Mouse (Mus musculus) CD4-positive helper T cell, adult 2 months (primary cell): ENCODE data around the gene Raph1.

Experiments
- DNase-seq: peaks from one replicate; pipeline ENCODE4 v3.0.0-alpha.2; 2012; ENCODE audit warnings: low read depth, missing footprints, low spot score

Raph1 gene

DNA sequence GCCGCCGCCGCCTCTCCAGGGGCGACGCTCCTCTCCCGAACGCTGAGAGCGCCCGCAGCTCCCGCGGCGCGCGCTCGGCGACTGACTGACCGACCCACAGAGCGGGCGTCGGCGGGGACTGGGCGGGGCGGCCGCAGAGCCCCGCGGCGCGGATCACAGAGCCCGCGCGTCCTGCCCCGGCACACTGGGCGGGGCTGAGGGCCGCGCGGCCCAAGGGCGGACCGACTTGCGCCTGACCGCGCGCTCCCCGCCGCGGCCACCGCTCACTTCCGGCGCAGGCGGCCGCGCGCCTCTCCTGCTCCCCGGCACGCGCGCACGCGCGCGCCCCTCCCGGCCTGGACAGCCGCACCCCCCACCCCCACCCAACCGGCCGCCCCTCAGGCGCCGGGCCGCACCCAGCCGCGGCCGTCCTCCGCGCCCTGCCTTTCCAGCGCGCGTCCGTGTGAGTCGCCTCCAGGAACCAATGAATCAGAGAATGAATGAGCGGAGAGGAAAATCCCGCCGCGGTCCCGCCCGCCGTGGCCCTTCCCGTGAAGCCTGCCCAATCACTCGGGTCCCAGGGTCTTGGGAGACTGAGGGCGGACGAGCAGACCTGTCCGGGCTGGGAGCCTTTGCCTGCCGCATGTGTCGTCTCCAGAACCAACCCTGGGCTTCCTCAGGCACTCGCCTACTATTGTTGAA lies at the start of gene Raph1:
Gene Raph1 (minus strand): TSS at position 474 of the 681 bp plus-strand sequence.
- peak; percentile 79 for DNase-seq

GRCm38 (mm10) chr1:60615703-60616102 lies 48.8 kb upstream of the Raph1 start:
- DNase-seq, result no peak

- no peak for DNase-seq
These were observed 48.0 kb upstream of the Raph1 start for GRCm38 (mm10) chr1:60614902-60615301.

- no peak for DNase-seq
These were observed 45.1 kb upstream of the Raph1 start for GRCm38 (mm10) chr1:60611968-60612367.

GRCm38 (mm10) chr1:60610631-60611030 lies 43.7 kb upstream of the Raph1 start:
- no peak for DNase-seq

DNA sequence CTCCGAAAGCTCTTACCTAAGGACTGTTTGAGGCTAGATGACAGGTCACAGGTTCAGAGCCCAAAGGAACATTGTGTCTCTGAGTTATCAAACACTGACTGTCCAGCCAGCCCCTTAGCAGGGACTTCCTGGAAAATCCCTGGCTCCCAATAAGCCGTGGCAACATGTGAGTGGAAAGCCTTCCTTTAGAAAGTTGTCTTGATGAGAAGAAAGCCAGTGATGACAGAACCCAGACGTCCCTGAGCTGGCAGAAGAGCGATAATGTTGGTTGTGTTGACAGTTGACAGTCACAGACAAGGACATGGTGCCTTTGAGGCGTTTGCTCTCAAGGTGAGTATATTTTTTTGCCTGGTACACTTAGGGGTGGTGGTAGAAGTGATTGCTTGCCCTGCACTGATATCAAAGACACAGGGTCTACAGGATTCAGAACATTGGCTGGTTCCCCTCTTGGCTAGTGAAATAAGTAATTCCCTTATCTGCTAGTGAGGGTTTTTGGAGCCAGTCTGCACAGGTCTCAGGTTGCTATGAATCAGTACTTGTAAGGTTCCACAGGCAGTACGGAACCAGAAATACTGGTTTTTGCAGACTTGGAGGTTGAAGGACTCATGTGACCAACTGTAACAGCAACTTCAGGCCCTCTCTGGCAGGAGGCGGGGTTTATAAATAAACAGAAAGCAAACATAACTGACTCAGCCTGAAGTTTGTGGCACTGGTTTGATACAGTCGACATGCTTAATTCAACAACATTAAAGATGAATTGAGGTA lies 42.3 kb upstream of the Raph1 start:
- no peak for DNase-seq

DNA sequence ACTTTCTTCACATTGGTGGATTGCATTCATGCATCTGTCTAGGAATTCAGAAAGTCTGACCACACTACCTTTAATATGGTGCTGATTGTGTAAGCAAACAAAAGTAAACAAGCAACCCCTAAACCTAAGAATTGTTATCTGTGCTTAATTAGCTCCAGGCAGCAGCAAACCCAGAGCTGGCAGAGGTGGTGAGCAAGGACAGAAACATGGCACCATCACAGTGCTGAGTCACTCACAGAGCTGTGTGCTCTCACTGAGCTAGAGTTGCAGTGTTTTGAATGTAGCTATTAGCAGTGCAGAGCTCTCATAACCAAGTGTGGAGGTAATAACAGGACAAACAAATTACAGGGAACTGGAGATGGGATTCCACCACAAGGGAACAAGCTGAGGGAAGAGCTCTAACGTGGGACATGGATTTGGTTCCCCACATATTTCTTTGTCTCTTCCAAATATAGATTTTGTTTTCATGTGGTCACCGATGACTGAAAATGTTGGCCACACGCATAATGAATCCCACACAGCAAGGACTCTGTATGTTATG lies 37.6 kb upstream of the Raph1 start:
- no peak for DNase-seq

- no peak for DNase-seq
These were observed 33.8 kb upstream of the Raph1 start for GRCm38 (mm10) chr1:60600682-60601081.

- DNase-seq, result no peak
These were observed 33.0 kb upstream of the Raph1 start for GRCm38 (mm10) chr1:60599926-60600325.

DNA sequence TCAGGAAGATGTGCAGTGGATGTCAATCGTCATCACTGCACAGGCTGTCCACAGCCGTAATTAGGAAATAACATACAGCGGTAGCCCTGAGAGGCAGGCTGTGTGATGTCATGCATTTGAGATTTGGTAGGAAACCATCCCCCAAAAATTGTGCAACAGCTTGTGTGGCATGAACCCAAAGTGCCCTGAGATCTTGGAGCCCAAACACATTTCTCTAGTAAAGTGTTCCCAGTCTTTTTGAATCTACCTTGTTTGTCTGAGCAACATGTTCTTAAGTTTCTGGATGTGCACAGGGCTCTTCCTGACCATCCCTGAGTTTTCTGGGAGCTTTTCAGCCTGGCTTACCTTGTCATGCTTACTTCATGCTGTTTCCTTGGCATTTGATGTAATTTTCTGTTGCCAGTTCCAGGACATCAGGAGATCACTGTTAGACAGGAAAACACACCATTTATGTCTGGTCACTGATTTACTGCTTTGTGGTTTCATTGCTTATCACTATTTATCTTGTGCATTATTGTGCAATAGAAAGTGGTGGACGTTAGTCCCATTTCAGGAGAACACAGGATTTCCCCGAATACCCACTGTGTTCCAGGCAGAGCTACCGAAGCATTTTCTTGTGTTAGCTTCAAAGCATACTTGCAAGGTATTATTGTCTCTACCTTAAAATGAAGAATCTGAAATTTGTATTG lies 32.3 kb upstream of the Raph1 start:
- no peak for DNase-seq

DNA sequence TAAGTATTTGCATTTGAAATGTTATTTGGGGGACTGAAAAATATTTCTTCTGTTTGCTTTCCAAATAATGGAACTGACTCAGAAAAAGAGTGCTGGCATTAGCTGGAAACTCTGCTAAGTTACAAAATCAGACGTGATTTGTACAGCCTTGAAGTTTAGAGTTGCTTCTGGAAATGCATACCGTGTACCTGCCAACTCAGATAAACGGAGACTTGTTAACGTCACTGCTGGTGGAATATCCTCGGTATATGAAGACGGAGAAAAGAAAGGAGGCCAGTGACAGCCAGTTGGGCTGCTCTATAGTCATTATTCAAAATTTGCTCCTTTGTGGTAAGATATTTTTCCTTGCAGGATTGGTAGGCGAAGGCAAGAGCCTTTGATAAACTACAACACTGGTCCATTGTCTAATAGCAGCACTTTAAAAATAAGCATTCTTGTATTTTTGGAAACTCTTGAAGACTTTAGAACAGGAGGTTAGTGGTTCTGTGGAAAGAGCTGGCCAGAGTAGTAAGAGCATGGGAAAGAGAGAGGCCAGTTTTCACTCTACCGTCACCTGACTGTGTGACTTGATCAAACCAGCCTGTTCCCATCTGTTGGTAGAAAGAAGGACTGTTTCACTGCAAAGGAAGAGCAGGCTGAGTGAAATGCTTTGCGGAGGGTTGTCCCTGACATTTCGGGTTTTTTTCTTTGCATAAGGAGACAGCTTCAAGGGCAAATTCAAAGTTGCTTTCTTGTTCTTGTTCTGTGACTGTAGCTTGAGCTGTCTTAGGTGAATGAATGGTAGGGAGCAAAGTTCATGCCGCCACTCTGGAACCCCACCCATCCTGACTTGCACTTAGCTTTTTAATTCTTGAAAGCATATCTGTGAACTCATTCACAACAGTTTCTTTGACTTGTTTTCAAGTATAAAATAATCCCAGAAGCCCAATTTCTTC lies 29.7 kb upstream of the Raph1 start:
- no peak for DNase-seq

DNA sequence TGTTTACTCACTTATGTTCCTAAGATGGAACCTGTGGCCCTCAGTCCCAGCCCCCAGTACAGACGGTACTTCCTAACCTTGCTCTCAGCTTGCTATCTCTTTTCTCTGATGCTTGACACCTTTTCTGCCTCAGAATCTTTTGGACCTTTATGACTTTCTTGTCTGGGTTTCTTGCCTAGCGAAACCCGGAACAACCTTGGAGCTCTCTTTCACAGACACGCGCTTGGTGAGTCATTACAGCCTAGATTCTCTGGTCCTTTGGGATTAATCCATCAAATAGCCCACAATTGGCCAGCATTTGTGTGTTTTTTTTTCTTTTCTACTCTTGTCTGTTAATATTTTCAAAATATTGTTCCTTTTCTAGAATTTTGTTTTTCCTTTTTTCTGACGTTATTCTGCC lies 26.2 kb upstream of the Raph1 start:
- DNase-seq, result no peak

DNA sequence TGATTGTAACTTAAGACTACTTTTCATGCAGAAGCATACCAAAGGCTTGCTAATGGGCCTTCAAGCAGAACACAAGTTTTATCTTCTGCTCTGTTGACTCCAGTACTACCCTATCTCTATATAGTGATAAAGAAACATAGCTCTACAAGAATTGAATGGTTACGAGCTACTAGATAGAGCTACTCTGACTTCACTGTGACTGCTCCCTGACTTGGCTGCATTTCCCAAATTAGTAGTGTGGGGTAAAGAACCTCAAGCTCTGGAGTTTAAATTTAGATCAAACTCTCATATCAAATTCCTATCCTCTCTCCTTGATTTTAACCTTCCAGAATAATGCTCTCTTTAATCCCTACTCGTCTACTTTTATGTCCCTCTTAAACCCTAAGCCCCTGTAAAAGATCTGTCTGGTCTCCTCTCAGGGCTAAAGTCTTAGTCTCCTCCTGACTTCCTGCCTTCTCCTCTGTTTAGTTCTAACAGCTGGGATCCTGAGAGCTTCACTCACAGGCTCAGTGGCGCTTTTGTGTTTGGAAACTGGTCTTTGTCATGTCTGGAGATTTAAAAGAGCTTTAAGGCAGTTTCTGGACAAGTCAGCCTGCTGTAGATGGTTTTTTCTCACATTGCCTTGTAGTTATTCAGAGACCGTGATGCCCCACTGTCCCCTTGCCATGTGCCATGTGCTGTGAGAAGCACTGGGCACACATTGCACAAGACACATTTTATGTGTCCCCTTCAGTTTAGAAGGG lies 22.2 kb upstream of the Raph1 start:
- no peak for DNase-seq

DNA sequence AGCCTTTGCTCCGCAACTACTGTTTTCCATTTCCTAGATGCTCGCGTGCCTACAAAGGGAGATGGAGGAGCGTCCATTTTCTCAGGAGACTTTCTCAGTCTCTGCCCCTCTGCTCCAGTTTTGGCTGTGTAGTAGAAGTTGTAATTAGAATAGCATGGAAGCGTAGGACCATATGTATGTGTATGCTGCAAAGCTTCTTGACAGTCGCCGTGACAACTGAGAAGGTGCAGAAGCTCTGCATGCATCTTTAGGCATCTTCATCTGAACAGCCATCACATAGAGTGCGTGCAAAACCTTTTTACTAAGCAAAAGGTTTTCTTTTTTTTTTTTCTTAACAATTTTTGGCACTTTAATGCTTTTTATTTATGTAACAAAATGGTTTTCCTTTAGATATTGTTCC lies 14.1 kb upstream of the Raph1 start:
- no peak for DNase-seq

GRCm38 (mm10) chr1:60579886-60580285 lies 13.0 kb upstream of the Raph1 start:
- peak; percentile 8 for DNase-seq

GRCm38 (mm10) chr1:60572699-60573098 lies 5.8 kb upstream of the Raph1 start:
- no peak for DNase-seq

- DNase-seq, result peak; percentile 13
These were observed 2.8 kb upstream of the Raph1 start for GRCm38 (mm10) chr1:60569741-60570140.

DNA sequence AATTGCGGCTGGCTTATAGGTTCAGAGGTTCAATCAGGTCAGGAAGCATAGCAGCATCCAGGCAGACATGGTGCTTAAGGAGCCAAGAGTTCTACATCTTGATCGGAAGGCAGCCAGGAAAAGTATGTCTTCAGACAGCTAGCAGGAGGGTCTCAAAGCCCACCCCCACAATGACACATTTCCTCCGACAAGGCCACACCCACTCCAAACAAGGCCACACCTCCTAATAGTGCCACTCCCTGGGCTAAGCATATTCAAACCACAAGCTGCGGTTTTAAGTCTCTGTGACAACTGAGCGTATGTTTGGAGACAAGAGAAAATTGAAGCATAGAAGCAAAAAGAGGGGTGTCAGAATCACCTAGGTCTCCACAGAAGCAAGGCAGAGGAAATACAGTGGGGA lies 2.3 kb upstream of the Raph1 start:
- peak; percentile 43 for DNase-seq

GRCm38 (mm10) chr1:60567321-60567720 lies 417 bp upstream of the Raph1 start:
- peak; percentile 22 for DNase-seq

GRCm38 (mm10) chr1:60565931-60566630 lies 823 bp downstream of the Raph1 start:
- DNase-seq, result peak; percentile 41
